Mouse (Mus musculus) hindbrain, embryonic 16.5 days (tissue): ENCODE data around the gene A530016L24Rik. TPM values are rescaled to one million over a fixed set of nuclear protein-coding genes. Genes with fewer than 3 reads are reported as not detected.

Experiments
- ATAC-seq: fragments of 200-750 bp; cut with Nextera tagmentation; 2 replicates; pipeline ENCODE4 v1.8.0; 2017; ENCODE audit warnings: moderate TSS enrichment, moderate library complexity
- H3K27ac ChIP-seq: fragments of 300-500 bp; sonication (generic); 2 replicates; pipeline ENCODE4 v1.5.1; 2014; ENCODE audit warnings: low read depth, mild to moderate bottlenecking, control low read depth, low read length, moderate library complexity
- H3K27me3 ChIP-seq: fragments of 300-500 bp; sonication (generic); replicated peaks from 2 replicates; pipeline ENCODE4 v1.6.1; 2014; ENCODE audit warnings: low read length; ENCODE audit not compliant: control insufficient read depth, insufficient read depth
- H3K36me3 ChIP-seq: fragments of 300-500 bp; sonication (generic); 2 replicates; pipeline ENCODE4 v1.6.1; 2014; ENCODE audit warnings: mild to moderate bottlenecking, low read length, moderate library complexity, mixed read lengths; ENCODE audit not compliant: control insufficient read depth, insufficient read depth
- H3K4me1 ChIP-seq: fragments of 300-500 bp; sonication (generic); 2 replicates; pipeline ENCODE4 v1.6.1; 2014; ENCODE audit warnings: low read depth, low read length; ENCODE audit not compliant: control insufficient read depth, insufficient read depth
- H3K4me2 ChIP-seq: fragments of 300-500 bp; sonication (generic); 2 replicates; pipeline ENCODE4 v1.6.1; 2014; ENCODE audit warnings: mild to moderate bottlenecking, low read length, control low read depth, moderate library complexity
- H3K4me3 ChIP-seq: fragments of 300-500 bp; sonication (generic); 2 replicates; pipeline ENCODE4 v1.5.1; 2014; ENCODE audit warnings: mild to moderate bottlenecking, low read length, control low read depth, moderate library complexity
- H3K9ac ChIP-seq: fragments of 300-500 bp; sonication (generic); 2 replicates; pipeline ENCODE4 v1.6.1; 2014; ENCODE audit warnings: low read depth, mild to moderate bottlenecking, control low read depth, low read length, moderate library complexity
- H3K9me3 ChIP-seq: fragments of 300-500 bp; sonication (generic); 2 replicates; pipeline ENCODE4 v1.6.1; 2014; ENCODE audit warnings: mild to moderate bottlenecking, low read length, moderate library complexity; ENCODE audit not compliant: control insufficient read depth
- WGBS: fragments of 180-500 bp; shearing (Covaris S2); extraction: QIAGEN DNeasy Blood & Tissue Kit; methylation state at CpG from one replicate; pipeline ENCODE4 v1.1.7; 2014; 5-methylcytosine and 5-hydroxymethylcytosine counted together
- polyA plus RNA-seq: library from polyadenylated mRNA; unstranded; fragments of >200 nt; fragmentation: Nextera tagmentation; extraction: Ambion mirVana; gene quantifications from 2 replicates; pipeline ENCODE4 v1.2.1, GENCODE M21; 2015

Gene A530016L24Rik
- polyA plus RNA-seq, 1 experiment from 2014 or later, result 0.10 TPM

DNA sequence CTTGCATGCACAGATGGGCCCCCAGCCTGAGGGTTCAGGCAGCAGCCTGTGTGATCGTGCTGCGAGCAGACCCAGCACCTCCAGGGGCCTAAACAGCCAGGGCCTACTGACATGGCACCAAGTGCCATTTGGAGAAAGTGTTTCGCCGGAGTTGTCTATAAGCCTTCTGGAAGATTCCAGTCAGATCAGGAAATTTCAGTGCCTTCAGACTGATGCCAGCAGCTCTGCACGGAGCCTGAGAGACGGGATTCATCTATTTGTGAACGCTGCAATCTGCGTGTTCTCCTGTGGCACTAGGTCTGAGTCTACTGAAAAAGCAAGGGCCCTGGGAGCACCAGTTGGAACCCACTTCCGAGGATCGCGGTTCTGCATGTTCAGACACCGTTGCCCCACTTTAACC is 51.1 kb downstream of the A530016L24Rik start:
- 87% methylated on average over 12 of the region's 12 CpGs for WGBS
- Histone ChIP-seq H3K36me3 (no peaks in the 10 kb centered on the region), H3K4me2 (no peak overlapping the region), H3K27me3 (no peaks in the 10 kb centered on the region), H3K9me3 (no peaks in the 10 kb centered on the region), H3K9ac (no peak overlapping the region), H3K4me1 (peaks cover 24% of the 10 kb centered on the region), H3K27ac (no peak overlapping the region), H3K4me3 (no peak overlapping the region)
- no peak for ATAC-seq

DNA sequence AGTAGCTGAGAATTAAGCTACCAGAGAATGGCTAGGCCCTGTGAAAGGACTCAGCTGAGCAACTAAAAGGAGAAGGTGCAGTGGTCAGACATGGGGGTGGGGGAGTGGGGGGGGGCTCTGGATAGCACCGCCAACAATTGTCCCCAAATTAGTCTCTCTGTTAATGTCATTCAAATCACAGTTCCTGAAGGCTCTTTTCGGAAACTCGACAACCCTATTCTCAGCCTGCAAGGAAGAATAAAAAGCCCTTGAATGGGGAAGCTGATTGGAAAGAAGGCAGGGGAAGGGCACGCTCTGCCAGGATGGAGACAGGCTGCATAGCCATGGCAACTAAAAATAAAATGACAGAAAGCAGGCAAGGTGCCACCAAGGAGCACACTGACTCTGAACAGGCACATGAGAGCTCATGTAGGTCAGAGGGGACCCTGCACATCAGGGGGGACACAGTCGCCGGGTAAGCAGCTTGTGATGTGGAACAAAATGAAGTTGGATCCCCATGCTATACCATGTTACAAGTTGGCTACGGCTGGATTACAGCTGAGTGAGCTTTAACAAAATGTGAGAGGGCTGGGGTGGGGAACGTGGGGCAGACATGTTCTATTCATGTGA is 52.3 kb downstream of the A530016L24Rik start:
- Histone ChIP-seq H3K27me3 (no peaks in the 10 kb centered on the region), H3K4me3 (no peak overlapping the region), H3K36me3 (no peaks in the 10 kb centered on the region), H3K4me2 (no peak overlapping the region), H3K27ac (peak overlapping the region; percentile 51), H3K9ac (0 out of 2 replicates have a peak overlapping the region, but pooled peaks have one; percentile 8), H3K4me1 (peaks cover 25% of the 10 kb centered on the region), H3K9me3 (no peaks in the 10 kb centered on the region)
- WGBS, result 12% methylated on average over 8 of the region's 8 CpGs
- ATAC-seq, result peak; percentile 73

DNA sequence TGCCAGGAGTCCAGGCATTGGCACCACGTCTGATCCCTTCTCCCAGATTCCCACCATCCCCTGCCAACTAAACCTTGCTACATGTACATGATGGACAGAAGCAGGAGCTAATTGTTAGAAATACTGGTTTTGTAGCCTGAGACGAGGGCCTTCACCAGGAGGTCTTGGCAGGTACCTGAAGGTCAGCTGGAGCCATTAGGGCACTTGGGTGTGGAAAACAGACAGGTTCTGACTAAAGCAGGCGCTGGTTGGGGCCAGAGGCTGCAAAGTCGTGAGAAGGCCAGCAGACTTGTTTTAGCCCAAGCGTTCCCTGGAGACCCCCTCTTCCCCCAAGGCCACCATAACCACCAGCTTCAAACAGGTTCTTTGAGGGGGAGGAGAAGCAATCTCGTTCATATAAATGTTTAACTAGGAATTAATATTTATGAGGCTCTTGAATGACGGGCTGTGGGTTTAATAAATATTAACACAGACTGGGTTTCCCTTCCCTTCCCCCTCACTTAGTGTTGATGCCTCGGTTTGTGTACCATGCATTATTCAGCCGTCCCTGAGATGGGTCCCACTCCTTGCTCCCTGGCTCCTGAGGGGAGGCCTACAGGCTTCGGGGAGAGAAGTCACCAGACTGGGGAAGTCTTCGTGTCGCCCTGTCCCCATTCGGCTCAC is 53.1 kb downstream of the A530016L24Rik start:
- H3K4me2 ChIP-seq, result no peak overlapping the region
- H3K27me3 ChIP-seq, result no peaks in the 10 kb centered on the region
- H3K4me1 ChIP-seq, result peaks cover 25% of the 10 kb centered on the region
- H3K9ac ChIP-seq, result peak overlapping the region; percentile 32; the same call in 1 of the 2 replicates
- peak; percentile 25 for ATAC-seq
- no peak overlapping the region for H3K4me3 ChIP-seq
- peak overlapping the region; percentile 16; the same call in 1 of the 2 replicates for H3K27ac ChIP-seq
- H3K9me3 ChIP-seq, result no peaks in the 10 kb centered on the region
- H3K36me3 ChIP-seq, result no peaks in the 10 kb centered on the region
- WGBS, result 32% methylated on average over 13 of the region's 13 CpGs

DNA sequence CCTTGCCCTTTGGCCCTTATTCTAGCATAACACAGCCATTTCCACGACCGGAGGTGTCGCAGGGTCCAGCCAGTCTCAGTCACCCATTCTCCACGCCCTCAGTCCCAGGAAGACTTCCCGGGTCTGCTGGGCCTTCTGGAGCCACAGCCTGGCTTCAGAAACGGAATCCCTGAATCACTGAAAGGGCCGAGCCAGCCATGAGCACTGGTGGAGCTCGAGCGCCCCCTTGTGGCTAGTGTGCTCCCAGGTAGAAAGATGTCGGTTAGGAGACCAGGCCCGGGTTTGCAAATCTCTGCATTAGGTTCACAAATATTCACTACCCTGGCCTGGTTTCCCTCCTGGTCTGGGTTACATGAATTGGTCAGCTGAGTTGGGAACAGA is 53.7 kb downstream of the A530016L24Rik start:
- Histone ChIP-seq H3K4me2 (no peak overlapping the region), H3K36me3 (no peaks in the 10 kb centered on the region), H3K4me1 (peaks cover 25% of the 10 kb centered on the region), H3K4me3 (no peak overlapping the region), H3K27me3 (no peaks in the 10 kb centered on the region), H3K9ac (peak overlapping the region; percentile 32; the same call in 1 of the 2 replicates), H3K9me3 (no peaks in the 10 kb centered on the region), H3K27ac (0 out of 2 replicates have a peak overlapping the region, but pooled peaks have one; percentile 16)
- ATAC-seq, result peak; percentile 69
- 5% methylated on average over 11 of the region's 11 CpGs for WGBS

DNA sequence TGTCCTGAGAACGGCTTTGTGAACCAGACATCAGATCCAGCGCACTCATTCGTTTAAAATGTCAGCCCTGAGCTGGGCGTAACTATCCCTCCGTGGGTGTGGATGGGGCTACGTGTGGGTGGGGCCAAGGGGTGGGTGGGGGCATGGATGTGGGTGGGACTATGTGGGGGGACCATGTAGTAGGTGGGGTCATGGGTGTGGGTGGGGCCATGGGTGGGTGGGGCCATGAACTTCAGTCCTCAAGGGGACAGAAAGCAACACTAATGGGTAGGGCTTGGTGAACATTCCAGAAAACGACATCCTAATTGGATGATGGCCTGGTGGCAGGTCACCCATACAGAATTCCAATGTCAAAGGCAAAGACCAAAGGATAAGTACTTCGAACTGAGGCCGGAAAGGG is 54.7 kb downstream of the A530016L24Rik start:
- Histone ChIP-seq H3K27me3 (no peaks in the 10 kb centered on the region), H3K9me3 (no peaks in the 10 kb centered on the region), H3K9ac (no peak overlapping the region), H3K4me3 (no peak overlapping the region), H3K4me2 (no peak overlapping the region), H3K36me3 (no peaks in the 10 kb centered on the region), H3K4me1 (peaks cover 25% of the 10 kb centered on the region), H3K27ac (no peak overlapping the region)
- WGBS, result 71% methylated on average over 8 of the region's 9 CpGs
- ATAC-seq, result no peak

DNA sequence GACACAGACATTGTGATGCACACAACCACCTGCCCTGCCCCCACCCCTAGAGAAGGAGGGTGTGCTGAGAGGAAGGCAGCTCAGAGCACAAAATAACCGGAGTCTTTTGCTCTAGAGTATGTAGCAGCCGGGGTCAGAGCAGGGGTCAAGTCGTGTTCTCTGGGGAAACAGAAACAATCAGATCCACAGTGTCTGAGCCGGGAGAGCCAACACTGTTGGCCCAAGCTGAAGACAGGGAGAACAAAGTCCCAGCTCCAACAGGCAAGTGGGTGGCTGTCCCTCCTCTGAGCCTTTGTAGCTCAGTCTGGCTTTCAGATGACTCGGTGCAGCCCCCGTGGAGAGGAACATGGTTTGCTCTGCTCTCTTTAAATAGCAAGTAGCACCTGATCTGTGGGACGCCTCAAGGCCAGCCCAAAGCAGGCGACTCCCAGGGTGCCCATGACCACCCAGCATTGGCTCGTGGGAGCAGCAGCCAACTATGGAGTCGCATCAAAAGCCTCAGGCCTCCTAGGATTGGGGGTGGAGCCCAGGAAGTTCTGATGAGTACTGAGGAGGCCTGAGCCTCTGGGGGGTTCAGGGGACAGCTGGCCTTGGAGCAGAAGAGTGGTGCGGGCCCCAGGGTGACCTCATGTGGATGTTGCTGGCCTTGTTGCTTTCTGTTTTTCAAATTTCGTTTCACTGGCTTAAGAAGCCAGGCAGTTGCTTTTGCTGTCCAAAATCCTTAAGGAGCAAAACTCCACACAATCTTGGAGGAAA is 55.9 kb downstream of the A530016L24Rik start:
- no peaks in the 10 kb centered on the region for H3K27me3 ChIP-seq
- WGBS, result 27% methylated on average over 12 of the region's 12 CpGs
- no peak overlapping the region for H3K4me2 ChIP-seq
- H3K4me1 ChIP-seq, result peaks cover 25% of the 10 kb centered on the region
- no peak overlapping the region for H3K9ac ChIP-seq
- H3K9me3 ChIP-seq, result no peaks in the 10 kb centered on the region
- no peak overlapping the region for H3K4me3 ChIP-seq
- no peak overlapping the region for H3K27ac ChIP-seq
- no peaks in the 10 kb centered on the region for H3K36me3 ChIP-seq
- ATAC-seq, result no peak

DNA sequence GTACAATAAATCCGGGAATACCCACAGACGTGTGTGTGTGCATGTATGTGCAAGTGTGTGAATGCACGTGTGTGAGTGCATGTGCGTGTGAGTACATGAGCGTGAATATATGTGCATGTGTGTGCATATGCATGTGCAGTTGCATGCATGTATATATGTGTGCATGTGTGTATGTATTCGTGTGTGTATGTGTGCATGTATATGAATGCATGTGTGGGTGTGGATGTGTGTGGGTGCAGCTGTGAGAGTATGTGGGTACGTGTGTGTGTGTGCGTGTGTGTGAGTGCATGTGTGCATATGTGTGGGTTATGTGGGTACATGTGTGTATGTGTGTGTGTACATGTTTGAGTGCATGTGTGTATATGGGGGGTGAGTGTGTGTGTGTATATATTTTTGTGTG is 56.9 kb downstream of the A530016L24Rik start:
- 88% methylated on average over 8 of the region's 8 CpGs for WGBS
- no peak for ATAC-seq
- H3K9me3 ChIP-seq, result no peaks in the 10 kb centered on the region

DNA sequence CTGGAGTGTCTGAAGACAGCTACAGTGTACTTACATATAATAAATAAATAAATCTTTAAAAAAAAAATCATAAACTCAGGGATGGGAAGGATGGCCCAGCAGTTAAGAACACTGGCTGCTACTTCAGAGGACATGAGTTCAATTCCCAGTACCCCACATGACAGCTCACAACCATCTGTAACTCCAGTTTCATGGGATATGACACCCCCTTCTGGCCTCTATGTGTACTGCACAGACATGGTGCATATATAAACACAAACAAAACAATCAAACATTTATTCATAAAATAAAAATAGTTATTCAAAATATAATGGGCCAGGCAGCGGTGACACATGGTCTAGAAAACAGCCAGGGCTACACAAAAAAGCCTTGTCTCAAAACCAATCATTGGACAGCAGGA is 60.0 kb downstream of the A530016L24Rik start:
- Histone ChIP-seq H3K9ac (no peak overlapping the region), H3K4me2 (no peak overlapping the region), H3K27me3 (no peaks in the 10 kb centered on the region), H3K9me3 (no peaks in the 10 kb centered on the region), H3K4me3 (no peak overlapping the region), H3K36me3 (no peaks in the 10 kb centered on the region), H3K27ac (no peak overlapping the region), H3K4me1 (0 out of 2 replicates have a peak, but pooled peaks cover 5% of the 10 kb centered on the region)
- 97% methylated on average over 1 of the region's 1 CpGs for WGBS
- ATAC-seq, result no peak

More for the DNA sequence above, 56.9 kb downstream of the A530016L24Rik start:
- peaks cover 21% of the 10 kb centered on the region for H3K4me1 ChIP-seq
- H3K27ac ChIP-seq, result no peak overlapping the region
- no peak overlapping the region for H3K4me2 ChIP-seq
- H3K4me3 ChIP-seq, result no peak overlapping the region
- H3K9ac ChIP-seq, result no peak overlapping the region
- H3K36me3 ChIP-seq, result no peaks in the 10 kb centered on the region
- H3K27me3 ChIP-seq, result no peaks in the 10 kb centered on the region
